Mouse (Mus musculus) embryonic facial prominence, embryonic 13.5 days (tissue): Measurements from ENCODE around the gene Clta. TPM values are rescaled to one million over a fixed set of nuclear protein-coding genes. Genes with fewer than 3 reads are reported as not detected.
"Not testable (repeated sequence)": the region's sequence is repeated elsewhere in the genome, so short reads cannot be mapped to it uniquely, and the experiment has no call there.

Experiments
- ATAC-seq: fragments of 200-750 bp; cut with Nextera tagmentation; 2 replicates; pipeline ENCODE4 v1.8.0; 2017; ENCODE audit warnings: low read depth; ENCODE audit not compliant: insufficient number of reproducible peaks, insufficient read depth, low FRiP score, low TSS enrichment
- H3K27ac ChIP-seq: fragments of 300-500 bp; sonication (generic); 2 replicates; pipeline ENCODE4 v1.5.1; 2015; ENCODE audit warnings: moderate library complexity, mild to moderate bottlenecking, inconsistent platforms
- H3K27me3 ChIP-seq: fragments of 300-500 bp; sonication (generic); 2 replicates; pipeline ENCODE4 v1.6.1; 2015; ENCODE audit warnings: mild to moderate bottlenecking, inconsistent platforms
- H3K36me3 ChIP-seq: fragments of 300-500 bp; sonication (generic); 2 replicates; pipeline ENCODE4 v1.6.1; 2015; ENCODE audit warnings: mild to moderate bottlenecking, inconsistent platforms
- H3K4me1 ChIP-seq: fragments of 300-500 bp; sonication (generic); 2 replicates; pipeline ENCODE4 v1.6.1; 2015; ENCODE audit warnings: inconsistent platforms
- H3K4me2 ChIP-seq: fragments of 300-500 bp; sonication (generic); 2 replicates; pipeline ENCODE4 v1.6.1; 2015; ENCODE audit warnings: moderate library complexity, mild to moderate bottlenecking, inconsistent platforms
- H3K4me3 ChIP-seq: fragments of 300-500 bp; sonication (generic); 2 replicates; pipeline ENCODE4 v1.5.1; 2015; ENCODE audit warnings: mild to moderate bottlenecking, inconsistent platforms
- H3K9ac ChIP-seq: fragments of 300-500 bp; sonication (generic); 2 replicates; pipeline ENCODE4 v1.6.1; 2015; ENCODE audit warnings: mild to moderate bottlenecking, inconsistent platforms
- H3K9me3 ChIP-seq: fragments of 300-500 bp; sonication (generic); 2 replicates; pipeline ENCODE4 v1.6.1; 2016; ENCODE audit warnings: inconsistent platforms
- whole genome bisulfite sequencing: fragments of 180-500 bp; shearing (Covaris S2); methylation state at CpG from one replicate; pipeline ENCODE4 v1.1.7; 2015; ENCODE audit warnings: mixed read lengths; 5-methylcytosine and 5-hydroxymethylcytosine counted together
- polyA plus RNA-seq: library from polyadenylated mRNA; unstranded; fragments of >200 nt; fragmentation: Nextera tagmentation; extraction: Ambion mirVana; gene quantifications from 2 replicates; pipeline ENCODE4 v1.2.1, GENCODE M21; 2015

Clta gene
- polyA plus RNA-seq, 1 experiment from 2014 or later, result 252 TPM

GRCm38 (mm10) chr4:44029661-44030066 is 25.4 kb downstream of the Clta start:
- WGBS, result 92% methylated on average over 15 of the region's 15 CpGs
- Histone ChIP-seq H3K9ac (no peak overlapping the region), H3K27me3 (no peaks in the 10 kb centered on the region), H3K4me3 (no peak overlapping the region), H3K9me3 (no peaks in the 10 kb centered on the region), H3K4me2 (no peak overlapping the region), H3K36me3 (peaks cover 95% of the 10 kb centered on the region), H3K4me1 (0 out of 2 replicates have a peak, but pooled peaks cover 4% of the 10 kb centered on the region), H3K27ac (no peak overlapping the region)
- ATAC-seq, result no peak

DNA sequence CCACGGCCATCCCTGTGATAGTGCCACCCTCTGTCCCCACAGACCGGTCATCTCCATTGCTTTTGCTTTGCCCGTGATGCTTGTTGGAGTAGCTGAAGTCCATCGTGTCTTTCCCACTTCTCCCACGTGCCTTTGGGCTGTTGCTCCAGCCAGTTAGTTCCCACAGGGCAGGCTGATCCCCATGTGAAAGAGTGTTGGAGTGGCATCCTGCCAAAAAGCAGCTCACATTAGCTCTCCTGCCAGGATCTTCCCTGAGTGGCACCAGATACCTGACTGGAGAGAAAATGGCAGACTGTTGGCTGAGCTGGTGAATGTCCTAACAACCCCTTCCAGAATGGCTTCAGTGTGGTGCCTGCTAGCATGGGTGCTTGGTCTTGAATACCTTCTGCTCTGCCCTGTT is 27.3 kb downstream of the Clta start:
- Histone ChIP-seq H3K4me3 (no peak overlapping the region), H3K9me3 (no peaks in the 10 kb centered on the region), H3K4me1 (0 out of 2 replicates have a peak, but pooled peaks cover 4% of the 10 kb centered on the region), H3K9ac (no peak overlapping the region), H3K36me3 (peaks cover 84% of the 10 kb centered on the region), H3K27me3 (no peaks in the 10 kb centered on the region), H3K4me2 (no peak overlapping the region), H3K27ac (no peak overlapping the region)
- 90% methylated on average over 5 of the region's 5 CpGs for WGBS
- ATAC-seq, result no peak

DNA sequence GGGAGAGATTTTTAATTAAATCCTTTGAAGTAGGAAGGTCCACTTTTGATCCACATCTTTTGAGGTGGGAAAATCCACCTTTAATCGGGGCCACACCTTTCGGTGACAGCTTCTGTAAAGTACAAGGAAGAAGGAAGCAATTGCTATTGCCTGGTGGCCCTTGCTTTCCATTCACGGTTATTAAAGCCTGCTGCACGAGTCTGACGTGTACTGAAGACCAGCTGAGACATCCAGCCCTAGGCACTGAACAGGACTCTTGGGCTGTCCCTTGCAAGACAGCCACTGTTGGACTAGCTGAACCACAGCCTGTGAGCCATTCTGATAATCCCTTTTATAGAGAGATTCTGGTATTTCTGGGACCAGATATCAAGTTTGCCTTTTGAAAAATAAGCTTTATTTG is 32.2 kb downstream of the Clta start:
- peaks cover 81% of the 10 kb centered on the region for H3K36me3 ChIP-seq
- no peak for ATAC-seq
- WGBS, result 53% methylated on average over 5 of the region's 5 CpGs

DNA sequence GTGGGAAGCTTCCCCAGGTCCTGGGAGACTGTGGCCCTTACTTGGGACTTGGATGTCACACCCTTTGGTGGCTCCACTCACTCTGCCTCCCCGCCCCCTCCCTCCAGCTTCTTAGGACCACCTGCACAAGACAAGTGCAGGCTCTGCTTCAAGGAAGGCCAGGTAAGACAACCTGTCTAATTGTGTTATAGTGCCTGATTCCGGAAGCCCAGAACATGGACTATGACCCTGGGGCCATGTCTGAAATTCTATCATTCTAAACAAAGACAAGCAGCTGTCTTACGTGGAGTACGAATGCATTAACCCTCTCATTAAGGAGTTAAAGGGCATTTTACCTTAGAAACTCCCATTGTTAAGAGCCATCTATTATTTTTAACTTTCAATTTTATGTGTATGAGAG is 36.5 kb downstream of the Clta start:
- 89% methylated on average over 4 of the region's 4 CpGs for WGBS
- Histone ChIP-seq H3K36me3 (peaks cover 74% of the 10 kb centered on the region), H3K27me3 (no peaks in the 10 kb centered on the region), H3K9ac (no peak overlapping the region), H3K9me3 (no peaks in the 10 kb centered on the region), H3K4me3 (no peak overlapping the region), H3K4me1 (no peaks in the 10 kb centered on the region), H3K27ac (no peak overlapping the region), H3K4me2 (no peak overlapping the region)
- no peak for ATAC-seq

More for the DNA sequence above, 32.2 kb downstream of the Clta start:
- Histone ChIP-seq H3K4me1 (no peaks in the 10 kb centered on the region), H3K9ac (no peak overlapping the region), H3K4me2 (no peak overlapping the region), H3K9me3 (no peaks in the 10 kb centered on the region), H3K27me3 (no peaks in the 10 kb centered on the region), H3K27ac (no peak overlapping the region), H3K4me3 (no peak overlapping the region)

- 63% methylated on average over 5 of the region's 5 CpGs for WGBS
- no peak overlapping the region for H3K4me3 ChIP-seq
- H3K9me3 ChIP-seq, result no peaks in the 10 kb centered on the region
- H3K4me1 ChIP-seq, result no peaks in the 10 kb centered on the region
- H3K4me2 ChIP-seq, result no peak overlapping the region
- H3K9ac ChIP-seq, result no peak overlapping the region
- H3K36me3 ChIP-seq, result peaks cover 67% of the 10 kb centered on the region
- no peak for ATAC-seq
- no peaks in the 10 kb centered on the region for H3K27me3 ChIP-seq
- no peak overlapping the region for H3K27ac ChIP-seq
These were observed 38.2 kb downstream of the Clta start for GRCm38 (mm10) chr4:44042429-44042828.

GRCm38 (mm10) chr4:44043182-44043581 is 38.9 kb downstream of the Clta start:
- H3K4me1 ChIP-seq, H3K27me3 ChIP-seq, H3K27ac ChIP-seq, H3K9ac ChIP-seq, H3K4me3 ChIP-seq, ATAC-seq, H3K4me2 ChIP-seq, H3K9me3 ChIP-seq: not testable (repeated sequence)
- 89% methylated on average over 4 of the region's 4 CpGs for WGBS
- H3K36me3 ChIP-seq, result peaks cover 59% of the 10 kb centered on the region

DNA sequence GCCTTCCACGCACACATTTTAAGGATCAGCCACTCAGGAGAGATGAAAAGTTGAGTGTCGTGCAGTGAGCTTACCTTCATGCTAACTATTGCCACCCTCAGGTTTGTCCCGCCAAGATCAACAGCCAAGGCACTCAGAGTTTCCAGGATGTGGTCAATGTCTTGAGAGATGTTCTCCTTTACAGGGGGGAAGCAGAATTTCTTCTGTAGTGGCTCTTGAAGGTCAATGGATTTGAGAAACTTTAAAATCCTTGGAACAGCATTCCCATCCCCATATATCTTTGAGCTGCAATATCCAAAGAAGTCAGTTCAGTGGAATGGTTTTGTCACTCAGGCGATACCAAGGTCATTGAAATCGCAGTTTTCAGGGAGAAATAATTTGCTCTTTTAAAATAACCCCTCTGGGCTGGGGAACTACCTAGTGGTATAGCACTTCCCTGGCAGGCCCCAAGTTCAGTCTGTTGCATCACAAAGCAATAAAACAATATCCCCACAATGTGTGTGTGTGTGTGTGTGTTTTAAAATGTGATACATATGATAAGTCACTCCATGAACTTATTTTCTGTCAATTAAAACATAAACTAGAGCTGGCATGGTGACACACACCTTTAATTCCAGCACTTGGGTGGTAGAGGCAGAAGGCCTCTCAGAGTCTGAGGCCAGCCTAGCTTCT is 40.6 kb downstream of the Clta start:
- 93% methylated on average over 5 of the region's 5 CpGs for WGBS
- ATAC-seq, result no peak
- no peaks in the 10 kb centered on the region for H3K9me3 ChIP-seq

GRCm38 (mm10) chr4:44046066-44046465 is 41.8 kb downstream of the Clta start:
- peaks cover 48% of the 10 kb centered on the region for H3K36me3 ChIP-seq
- WGBS, result 79% methylated on average over 5 of the region's 5 CpGs

More for the DNA sequence above, 40.6 kb downstream of the Clta start:
- Histone ChIP-seq H3K36me3 (peaks cover 58% of the 10 kb centered on the region), H3K27ac (no peak overlapping the region), H3K4me2 (no peak overlapping the region), H3K9ac (no peak overlapping the region), H3K27me3 (no peaks in the 10 kb centered on the region), H3K4me3 (no peak overlapping the region), H3K4me1 (no peaks in the 10 kb centered on the region)

DNA sequence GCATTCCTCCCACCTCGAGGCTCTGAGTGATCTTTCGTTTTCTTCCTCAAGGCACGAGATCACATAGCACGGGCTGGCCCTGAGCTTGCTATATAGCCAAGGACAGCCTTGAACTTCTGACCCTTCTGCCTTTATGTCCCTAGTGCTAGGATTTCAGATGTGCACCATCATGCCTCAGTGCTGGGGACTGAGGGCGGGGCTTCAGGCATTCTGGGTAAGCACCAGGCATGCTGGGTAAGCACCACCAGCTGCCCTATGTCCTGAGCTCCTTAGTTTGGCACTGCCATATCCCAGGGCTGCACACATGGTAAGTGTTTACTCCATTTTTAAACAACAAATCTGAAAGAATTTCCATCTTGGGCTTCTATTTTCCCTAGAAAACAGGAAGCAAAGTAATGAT is 45.6 kb downstream of the Clta start:
- H3K9ac ChIP-seq, result no peak overlapping the region
- 80% methylated on average over 5 of the region's 5 CpGs for WGBS
- H3K9me3 ChIP-seq, result no peaks in the 10 kb centered on the region
- no peak for ATAC-seq
- peaks cover 42% of the 10 kb centered on the region for H3K36me3 ChIP-seq
- H3K4me1 ChIP-seq, result peaks cover 4% of the 10 kb centered on the region; the same call in 1 of the 2 replicates
- no peaks in the 10 kb centered on the region for H3K27me3 ChIP-seq
- H3K4me3 ChIP-seq, result no peak overlapping the region
- no peak overlapping the region for H3K4me2 ChIP-seq
- no peak overlapping the region for H3K27ac ChIP-seq

More at GRCm38 (mm10) chr4:44046066-44046465, 41.8 kb downstream of the Clta start:
- Histone ChIP-seq H3K4me2 (no peak overlapping the region), H3K9ac (no peak overlapping the region), H3K4me3 (no peak overlapping the region), H3K4me1 (no peaks in the 10 kb centered on the region), H3K9me3 (no peaks in the 10 kb centered on the region), H3K27me3 (no peaks in the 10 kb centered on the region), H3K27ac (no peak overlapping the region)
- no peak for ATAC-seq

- Histone ChIP-seq H3K27me3 (no peaks in the 10 kb centered on the region), H3K36me3 (peaks cover 14% of the 10 kb centered on the region), H3K27ac (no peak overlapping the region), H3K9me3 (no peaks in the 10 kb centered on the region), H3K9ac (no peak overlapping the region), H3K4me2 (no peak overlapping the region), H3K4me1 (no peaks in the 10 kb centered on the region), H3K4me3 (no peak overlapping the region)
- no peak for ATAC-seq
- 91% methylated on average over 13 of the region's 13 CpGs for WGBS
These were observed 55.4 kb downstream of the Clta start for GRCm38 (mm10) chr4:44059674-44060073.

DNA sequence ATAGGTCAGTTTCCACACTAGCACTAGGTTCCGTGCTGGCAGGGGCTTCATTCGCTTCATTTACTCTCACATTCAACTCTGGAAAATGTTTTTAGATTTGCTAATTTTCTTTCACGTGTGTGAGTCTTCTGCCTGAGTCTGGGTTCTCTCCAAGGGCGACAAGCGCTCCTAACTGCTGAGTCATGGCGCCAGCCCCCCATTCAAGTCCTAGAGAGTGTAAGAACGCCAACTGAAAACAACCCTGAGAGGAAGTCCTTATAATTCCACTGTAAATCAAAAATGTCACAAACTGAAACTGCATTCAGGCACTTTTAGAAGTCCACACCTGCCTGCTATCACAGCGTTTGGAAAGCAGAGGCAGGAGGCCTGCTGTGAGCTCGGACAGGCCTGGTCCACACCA is 57.8 kb downstream of the Clta start:
- 71% methylated on average over 9 of the region's 9 CpGs for WGBS
- no peak for ATAC-seq
- Histone ChIP-seq H3K27me3 (no peaks in the 10 kb centered on the region), H3K27ac (no peak overlapping the region), H3K4me1 (peaks cover 5% of the 10 kb centered on the region; the same call in 1 of the 2 replicates), H3K9me3 (no peaks in the 10 kb centered on the region), H3K4me3 (no peak overlapping the region), H3K4me2 (no peak overlapping the region), H3K36me3 (peaks cover 8% of the 10 kb centered on the region), H3K9ac (no peak overlapping the region)

DNA sequence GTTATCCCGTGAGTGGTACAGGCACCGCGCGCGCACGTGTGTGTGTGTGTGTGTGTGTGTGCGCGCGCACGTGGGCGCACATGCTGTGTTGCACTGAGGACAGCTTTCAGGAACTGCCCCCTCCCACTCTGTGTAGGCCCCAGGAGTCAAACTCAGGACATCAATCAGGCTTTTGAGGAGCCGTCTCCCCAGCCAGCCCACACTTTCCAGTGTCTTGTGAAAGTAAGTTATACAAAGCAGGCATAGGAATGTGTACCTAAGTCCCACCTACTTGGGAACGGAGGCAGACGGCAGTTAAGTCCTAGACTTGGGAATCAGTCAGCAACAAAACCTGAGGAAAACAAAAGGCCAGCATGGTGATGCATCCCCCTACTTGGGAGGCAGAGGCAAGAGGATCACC is 58.6 kb downstream of the Clta start:
- 90% methylated on average over 14 of the region's 14 CpGs for WGBS
- Histone ChIP-seq H3K4me3 (no peak overlapping the region), H3K9ac (no peak overlapping the region), H3K9me3 (no peaks in the 10 kb centered on the region), H3K27me3 (no peaks in the 10 kb centered on the region), H3K36me3 (peaks cover 8% of the 10 kb centered on the region), H3K4me2 (no peak overlapping the region), H3K27ac (no peak overlapping the region), H3K4me1 (peaks cover 5% of the 10 kb centered on the region; the same call in 1 of the 2 replicates)
- ATAC-seq, result no peak
